Mouse (Mus musculus): ENCODE data around the gene Adgrg4.

Adgrg4 gene

DNA sequence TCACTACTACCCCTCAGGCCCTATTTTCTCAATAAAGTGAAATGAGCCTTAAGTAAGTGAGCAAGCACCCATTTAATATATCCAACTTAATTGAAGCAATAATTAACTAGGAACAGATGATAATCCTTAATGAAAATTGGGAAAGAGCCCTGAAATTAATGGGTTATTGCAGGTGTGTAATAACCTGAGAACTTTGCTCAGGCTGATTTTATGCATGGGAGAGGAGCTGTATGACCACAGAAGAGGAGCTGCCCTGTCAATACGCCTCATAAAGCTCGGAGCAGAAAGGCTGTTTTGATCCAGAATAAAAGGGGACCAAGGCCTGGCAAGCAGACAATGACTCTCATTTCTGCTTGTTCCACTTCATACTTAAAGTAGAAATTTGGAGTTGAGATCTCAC, at the start of gene Adgrg4:
Gene Adgrg4, plus strand, starts transcription at position 301 of the 400 bp plus-strand sequence.
- no peak for DNase-seq (ENCODE audit: low read depth)

GRCm38 (mm10) chrX:56821765-56822603, 48.0 kb upstream of the Adgrg4 start, which contains the start of gene Map7d3:
TSS of gene Map7d3 (minus strand) at chrX:56822326.
- no peak for DNase-seq (ENCODE audit: low read depth)

- DNase-seq (ENCODE audit: low read depth), result no peak
Observed at GRCm38 (mm10) chrX:56827492-56827891, 42.5 kb upstream of the Adgrg4 start.

DNA sequence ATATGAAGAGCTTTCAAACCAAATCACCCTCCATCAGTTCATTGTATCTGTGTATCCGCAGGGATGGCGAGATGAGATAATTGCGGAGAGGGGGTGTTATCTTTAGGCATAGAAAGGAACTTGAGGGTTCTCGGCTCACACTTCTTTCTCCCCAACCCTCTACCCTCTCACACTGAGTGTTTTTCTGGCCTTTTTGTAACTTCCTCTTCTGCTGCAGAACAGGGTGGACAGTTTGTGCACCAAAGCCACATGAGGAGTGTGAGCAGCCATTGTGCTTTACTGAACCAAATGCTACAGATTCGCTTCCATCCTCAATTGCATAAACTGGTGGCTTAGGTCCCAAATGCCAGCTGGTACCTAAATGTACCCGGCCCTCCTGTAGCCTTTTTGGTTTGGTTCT, 34.1 kb upstream of the Adgrg4 start:
- DNase-seq (ENCODE audit: low read depth), result no peak

DNA sequence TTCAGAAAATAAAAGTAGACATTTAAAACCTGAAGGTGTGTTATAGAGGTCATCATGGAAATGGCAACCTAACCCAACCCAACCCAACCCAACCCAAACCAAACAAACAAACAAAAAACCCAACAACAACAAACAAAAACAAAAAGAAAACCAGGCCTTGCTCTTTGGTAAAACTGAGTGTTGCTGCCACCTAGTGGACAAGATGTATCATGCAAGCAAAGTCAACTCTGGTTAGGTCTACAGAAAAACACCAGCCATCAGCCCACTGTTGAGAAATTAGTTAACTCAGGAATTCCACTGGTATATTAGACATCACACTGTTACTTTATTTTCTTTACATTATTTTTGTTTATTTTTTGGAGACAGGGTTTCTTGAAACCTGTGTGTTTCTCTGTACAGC, 30.6 kb upstream of the Adgrg4 start:
- DNase-seq (ENCODE audit: low read depth), result peak; percentile 57

DNA sequence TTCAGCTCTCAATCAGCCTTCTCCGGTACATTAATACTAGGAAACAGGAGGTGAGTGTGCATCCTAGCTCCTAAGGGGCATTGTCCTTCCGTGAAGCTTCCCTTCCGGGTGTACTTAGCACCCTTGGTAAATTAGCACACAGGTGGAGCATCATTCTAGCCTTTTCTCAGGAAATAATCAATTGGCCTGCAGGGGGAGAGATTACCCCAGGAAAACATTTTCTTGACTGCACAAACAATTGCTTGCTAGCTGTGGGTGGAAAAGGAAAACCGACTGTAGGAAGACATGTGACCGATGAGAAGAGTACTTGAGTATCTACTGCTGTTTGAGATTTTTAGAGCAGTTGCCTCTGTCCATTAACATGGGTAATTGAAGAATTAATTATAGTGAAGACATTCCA, 28.7 kb upstream of the Adgrg4 start:
- no peak for DNase-seq (ENCODE audit: low read depth)

GRCm38 (mm10) chrX:57012891-57013290, 142.9 kb downstream of the Adgrg4 start:
- no peak for DNase-seq (ENCODE audit: low read depth)

DNA sequence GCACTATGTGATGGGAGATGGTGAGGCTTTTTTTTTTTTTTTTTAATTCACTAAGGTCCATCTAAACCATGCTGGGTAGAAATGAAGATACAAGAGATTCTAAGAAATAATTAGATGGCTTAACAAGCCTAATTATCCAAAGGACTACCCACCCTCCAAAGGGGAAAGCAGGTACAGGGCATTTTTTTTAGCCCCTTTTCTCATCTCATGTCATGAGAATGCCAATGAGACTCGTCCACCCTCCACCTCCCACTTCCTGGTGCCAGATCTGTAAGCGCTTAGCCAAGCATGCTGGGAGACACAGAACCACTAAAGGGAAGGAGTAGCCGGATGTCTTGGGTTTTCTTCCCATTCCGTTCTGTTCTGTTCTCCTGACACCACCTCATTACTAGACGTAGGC, 172.8 kb downstream of the Adgrg4 start, which contains the start of gene Brs3:
Gene Brs3, plus strand, starts transcription at position 301 of the 400 bp plus-strand sequence.
- DNase-seq (ENCODE audit: low read depth), result no peak

DNA sequence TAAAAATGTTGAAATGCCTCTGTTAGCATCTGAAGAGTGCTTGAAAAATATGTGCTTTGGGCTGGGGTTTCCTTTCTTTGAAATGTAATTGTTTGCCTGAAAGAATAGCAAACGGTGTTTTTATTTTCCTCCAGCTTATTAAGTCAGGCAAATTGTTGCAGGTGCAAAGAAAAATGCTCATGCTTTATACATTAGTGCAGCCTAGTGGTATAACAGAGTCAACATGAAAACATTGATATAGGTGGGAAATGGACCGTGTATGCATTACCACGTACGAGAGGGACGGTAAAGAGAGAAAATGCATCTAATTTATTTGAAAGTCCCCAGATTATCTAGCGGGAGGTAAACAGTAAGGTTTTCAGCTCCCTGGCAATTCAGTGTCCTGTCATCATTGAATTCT, 173.9 kb downstream of the Adgrg4 start:
- no peak for DNase-seq (ENCODE audit: low read depth)

Measured in induced T-regulatory cell, adult 2 months (primary cell).